Mouse (Mus musculus): ENCODE measurements around the gene Spns2. TPM values are rescaled to one million over a fixed set of nuclear protein-coding genes. Genes with fewer than 3 reads are reported as not detected.

The Spns2 gene
- total RNA-seq, 2 experiments from 2014 or later = 16.5 to 16.8 TPM

GRCm38 (mm10) chr11:72418227-72418626 is 71.5 kb downstream of the Spns2 start:
- no peak for DNase-seq

GRCm38 (mm10) chr11:72417376-72417775 is 72.3 kb downstream of the Spns2 start:
- DNase-seq = no peak
- intact Hi-C loops (cut with DNase I) = no loop called here

More at GRCm38 (mm10) chr11:72418227-72418626, 71.5 kb downstream of the Spns2 start:
- intact Hi-C loops (cut with DNase I) = no loop called here

DNA sequence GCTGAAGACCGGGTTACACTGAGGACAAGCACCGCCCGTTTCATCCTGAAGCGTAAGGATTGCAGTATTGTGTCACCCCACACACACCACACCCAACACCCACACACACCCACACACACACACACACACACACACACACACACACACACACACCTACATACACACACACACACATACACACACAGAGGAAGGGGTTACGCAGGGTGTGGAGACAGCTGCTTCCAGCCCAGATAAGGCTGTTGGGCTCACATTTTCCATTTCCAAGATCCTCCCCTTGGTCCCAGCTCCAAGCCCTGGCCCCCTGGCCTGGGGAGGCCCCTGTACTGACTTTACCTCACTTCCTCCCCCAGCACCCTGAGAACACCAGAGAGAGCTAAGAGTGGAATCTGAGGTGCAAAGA is 73.0 kb downstream of the Spns2 start:
- intact Hi-C loops (cut with DNase I) = no loop called here
- DNase-seq = peak; percentile 58 to 64

DNA sequence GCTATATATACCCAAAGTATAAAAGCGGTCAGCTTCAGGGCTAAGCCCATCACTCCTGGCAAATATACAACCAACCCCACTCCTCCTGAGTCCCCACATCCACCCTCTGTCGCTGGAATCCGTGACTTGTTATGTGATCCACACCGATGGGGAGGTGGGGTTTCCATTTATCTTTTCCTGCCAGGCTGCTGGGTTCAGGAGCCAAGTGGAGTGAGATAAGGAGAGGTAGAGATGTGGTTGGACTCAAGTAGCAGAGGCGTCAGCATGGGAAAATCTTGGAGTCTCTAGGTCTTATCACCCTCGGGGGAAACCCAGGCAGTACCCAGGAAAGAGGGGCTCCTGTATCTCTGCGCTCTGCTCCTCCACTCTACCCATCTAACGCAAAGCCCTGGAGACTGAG is 74.5 kb downstream of the Spns2 start:
- intact Hi-C loops (cut with DNase I) = no loop called here
- no peak for DNase-seq

GRCm38 (mm10) chr11:72413601-72414190 is 76.0 kb downstream of the Spns2 start:
- DNase-seq = no peak
- intact Hi-C loops (cut with DNase I) = no loop called here

GRCm38 (mm10) chr11:72413016-72413415 is 76.7 kb downstream of the Spns2 start:
- peak; percentile 67 to 73 for DNase-seq
- intact Hi-C loops (cut with DNase I) = no loop called here

DNA sequence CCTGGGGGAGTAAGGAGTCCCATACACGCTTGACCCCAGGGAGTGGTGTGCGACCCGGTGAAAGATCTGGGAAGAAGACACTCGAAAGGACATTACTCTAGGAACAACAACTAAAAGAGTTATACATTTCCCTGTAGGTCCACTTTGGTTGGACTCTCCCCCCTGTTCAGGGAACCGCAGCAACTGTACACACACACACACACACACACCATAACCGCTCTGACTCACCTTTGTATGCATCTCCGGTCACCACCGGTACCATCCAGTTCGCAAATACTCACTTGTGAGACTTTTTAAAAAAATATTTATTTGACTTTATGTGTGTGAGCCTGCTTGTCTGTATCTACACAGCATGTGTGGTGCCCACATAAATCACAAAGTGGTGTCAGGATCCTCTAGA is 77.8 kb downstream of the Spns2 start:
- intact Hi-C loops (cut with DNase I) = loop anchor here (2.0 kb wide), 1 partner anchor 13 kb away; no protein-coding TSS in a partner anchor
- no peak for DNase-seq

DNA sequence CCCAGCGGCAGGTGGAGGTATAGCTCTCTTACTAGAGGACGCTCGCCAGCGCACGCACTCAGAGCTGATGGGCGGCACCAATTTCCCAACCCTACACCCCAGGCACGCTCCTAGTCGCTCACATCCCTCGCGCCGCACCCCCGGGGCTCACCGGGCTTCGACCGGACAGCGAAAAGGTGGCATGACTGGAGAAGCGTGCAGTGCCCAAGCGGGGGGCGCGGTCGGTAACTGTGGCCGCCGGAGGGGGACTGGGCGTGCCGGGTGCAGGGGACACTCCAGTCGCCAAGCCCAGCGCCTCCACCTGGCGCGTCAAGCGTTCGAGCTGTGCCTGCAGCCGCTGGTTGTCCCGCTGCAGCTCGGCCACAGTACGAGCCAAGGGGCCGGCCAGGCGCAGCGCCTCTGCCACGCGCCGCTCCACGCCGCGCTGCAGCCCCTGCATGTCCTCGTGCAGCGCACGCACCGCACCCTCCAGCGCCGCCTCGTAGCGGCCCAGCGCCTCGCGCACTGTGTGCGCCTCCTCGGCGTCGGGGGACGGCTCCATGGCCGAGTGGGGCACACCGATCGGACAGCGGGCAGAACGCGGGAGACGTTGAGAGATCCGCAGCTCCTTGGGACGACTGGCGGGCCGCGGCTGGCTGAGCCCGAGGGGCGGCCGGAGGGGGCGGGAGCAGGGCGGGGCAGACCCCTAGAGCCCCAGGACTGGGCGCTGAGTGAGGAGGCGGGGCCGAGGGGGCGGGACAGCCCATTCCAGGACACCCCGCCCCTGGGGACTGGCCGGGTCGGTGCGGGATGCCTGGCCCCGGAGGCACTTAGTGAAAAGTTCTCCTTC is 78.4 kb downstream of the Spns2 start, which contains the start of gene Smtnl2:
Gene Smtnl2 (minus strand): TSS at position 621 of the 829 bp plus-strand sequence.
- intact Hi-C loops (cut with DNase I) = loop anchor here (2.0 kb wide), 1 partner anchor 13 kb away; no protein-coding TSS in a partner anchor

GRCm38 (mm10) chr11:72410521-72411092 is 79.1 kb downstream of the Spns2 start:
- intact Hi-C loops (cut with DNase I) = loop anchor here (2.0 kb wide), 1 partner anchor 14 kb away; no protein-coding TSS in a partner anchor
- no peak for DNase-seq

More for the DNA sequence above, 78.4 kb downstream of the Spns2 start, which contains the start of gene Smtnl2:
- peak; percentile 95 to 96 for DNase-seq

GRCm38 (mm10) chr11:72409649-72410385 is 79.9 kb downstream of the Spns2 start:
- intact Hi-C loops (cut with DNase I) = loop anchor here (2.0 kb wide), 1 partner anchor 15 kb away; no protein-coding TSS in a partner anchor
- DNase-seq = no peak

DNA sequence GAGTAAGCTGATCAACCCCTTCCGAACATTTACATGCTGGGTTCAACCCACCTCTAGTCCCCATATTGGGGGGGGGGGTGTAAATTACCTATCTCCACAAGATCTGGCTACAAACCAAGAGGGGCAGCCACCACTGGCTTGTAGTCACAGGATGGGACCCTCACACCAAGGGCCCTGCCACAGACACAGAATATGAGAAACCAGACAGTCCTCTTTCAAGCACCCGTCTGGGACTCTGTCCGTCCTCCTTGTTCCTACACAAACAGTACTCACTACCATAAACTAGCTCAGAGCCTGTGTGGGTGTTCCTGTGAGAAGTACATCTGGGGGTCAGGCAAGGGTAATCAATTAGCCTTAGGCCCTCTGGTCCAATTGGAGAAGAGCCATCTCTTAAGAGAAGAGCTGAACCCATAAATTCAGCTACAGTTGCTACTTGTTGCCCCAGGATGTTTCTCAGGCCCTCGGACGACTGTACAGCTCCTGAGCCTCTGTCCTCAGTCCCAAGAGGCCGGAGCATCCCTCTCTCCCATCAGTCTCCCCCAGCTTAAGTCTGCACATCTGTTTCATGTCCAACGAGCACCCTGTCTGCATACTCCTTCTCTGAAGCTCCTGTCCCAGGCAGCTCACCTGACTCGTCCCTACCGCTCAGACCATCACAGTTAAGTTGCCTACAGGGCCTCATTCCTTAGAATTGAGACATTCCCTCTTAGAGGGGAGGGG is 81.1 kb downstream of the Spns2 start:
- intact Hi-C loops (cut with DNase I) = no loop called here
- no peak for DNase-seq

DNA sequence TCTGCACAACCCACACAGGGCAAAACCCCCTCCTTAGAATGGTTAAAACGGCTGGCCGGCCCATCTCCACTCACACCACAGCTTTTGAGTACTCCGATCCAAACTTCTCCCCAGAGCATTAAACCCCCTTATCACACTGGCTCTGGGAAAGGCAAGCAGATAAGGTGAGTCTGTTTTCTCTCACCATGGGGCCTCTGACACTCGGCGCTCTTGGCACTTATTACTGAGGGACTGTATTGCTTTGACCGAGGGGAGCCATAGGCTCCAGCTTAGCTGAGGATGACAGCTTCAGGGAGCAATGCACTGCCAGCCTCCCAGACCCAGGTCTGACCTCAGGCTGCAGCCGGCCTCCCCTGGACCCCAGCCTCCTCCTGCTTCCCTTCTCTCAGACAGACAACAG is 82.1 kb downstream of the Spns2 start:
- intact Hi-C loops (cut with DNase I) = no loop called here
- DNase-seq = peak in 1 of 2 experiments; percentile 58

- intact Hi-C loops (cut with DNase I) = no loop called here
- no peak for DNase-seq
Observed at GRCm38 (mm10) chr11:72407081-72407480, 82.6 kb downstream of the Spns2 start.

- intact Hi-C loops (cut with DNase I) = no loop called here
- no peak for DNase-seq
Observed at GRCm38 (mm10) chr11:72406079-72406675, 83.5 kb downstream of the Spns2 start.

- intact Hi-C loops (cut with DNase I) = no loop called here
- no peak for DNase-seq
Observed at GRCm38 (mm10) chr11:72405532-72405931, 84.2 kb downstream of the Spns2 start.

DNA sequence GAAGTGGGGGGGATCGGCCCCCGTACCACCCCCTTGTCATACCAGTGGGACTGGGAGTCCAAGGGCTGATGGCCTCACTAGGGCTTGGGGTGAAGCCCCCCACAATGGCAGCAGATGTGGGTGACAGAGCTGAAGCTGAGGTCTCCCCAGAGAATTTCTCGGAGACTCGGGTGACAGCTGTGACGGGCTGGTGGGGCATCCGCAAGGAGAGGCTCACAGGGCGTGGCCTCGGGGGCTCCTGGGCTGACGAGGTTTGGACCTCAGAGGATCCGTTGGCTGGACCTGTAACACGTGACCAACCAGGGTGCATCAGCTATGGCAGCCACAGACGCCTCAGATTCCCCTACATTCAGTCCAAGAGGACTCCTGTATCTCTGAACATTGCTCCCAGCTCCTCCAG is 86.7 kb downstream of the Spns2 start:
- intact Hi-C loops (cut with DNase I) = no loop called here
- DNase-seq = no peak

GRCm38 (mm10) chr11:72402017-72402416 is 87.7 kb downstream of the Spns2 start:
- DNase-seq = no peak
- intact Hi-C loops (cut with DNase I) = no loop called here
